Mouse (Mus musculus): ENCODE data around the gene Usp7.

Usp7 gene

DNA sequence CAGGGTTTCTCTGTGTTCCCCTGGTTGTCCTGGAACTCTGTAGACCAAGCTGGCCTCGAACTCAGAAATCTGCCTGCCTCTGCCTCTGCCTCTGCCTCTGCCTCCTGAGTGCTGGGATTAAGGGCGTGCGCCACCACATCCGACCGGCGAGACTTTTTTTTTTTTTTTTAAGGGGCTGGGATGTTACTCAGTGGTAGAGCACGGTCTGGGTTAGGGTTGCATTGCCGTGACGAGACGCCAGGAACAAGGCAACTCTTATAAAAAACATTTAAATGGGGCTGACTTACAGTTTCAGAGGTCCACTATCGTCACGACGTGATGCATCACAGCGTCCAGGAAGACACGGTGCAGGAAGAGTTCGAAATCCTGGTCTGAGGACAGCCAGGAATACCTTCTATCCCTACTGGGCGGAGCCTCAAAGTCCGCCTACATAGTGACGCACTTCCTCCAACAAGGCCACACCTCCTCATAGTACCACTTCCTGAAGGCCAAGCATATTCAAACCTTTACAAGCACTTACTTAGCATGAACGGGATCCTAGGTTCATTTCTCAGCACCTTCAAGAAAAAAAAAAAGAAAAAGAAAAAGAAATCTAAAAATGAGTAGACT, at the start of gene Usp7:
Usp7 (minus strand) TSS at position 360 of the 609 bp plus-strand sequence.
- DNase-seq (ENCODE audit: low spot score) = no peak

DNA sequence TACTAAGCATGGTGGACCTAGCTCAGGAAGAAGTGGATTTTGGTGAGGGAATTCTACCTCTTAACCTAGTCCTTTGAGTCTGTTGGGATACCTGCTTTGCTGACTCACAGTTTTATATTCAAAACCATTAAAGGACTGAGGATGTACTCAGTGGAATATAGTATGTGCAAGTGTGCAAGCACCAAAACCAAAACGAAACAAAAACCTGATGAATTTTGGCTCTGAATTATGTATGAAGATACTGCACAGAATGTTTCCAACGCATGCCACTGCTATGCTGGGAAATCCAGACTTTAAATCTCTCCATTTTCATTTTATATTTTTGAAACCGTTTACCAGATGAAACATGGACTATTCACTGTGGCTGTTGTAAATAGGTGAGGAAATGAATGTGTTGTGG, 48.4 kb upstream of the Usp7 start:
- DNase-seq (ENCODE audit: low spot score) = no peak

DNA sequence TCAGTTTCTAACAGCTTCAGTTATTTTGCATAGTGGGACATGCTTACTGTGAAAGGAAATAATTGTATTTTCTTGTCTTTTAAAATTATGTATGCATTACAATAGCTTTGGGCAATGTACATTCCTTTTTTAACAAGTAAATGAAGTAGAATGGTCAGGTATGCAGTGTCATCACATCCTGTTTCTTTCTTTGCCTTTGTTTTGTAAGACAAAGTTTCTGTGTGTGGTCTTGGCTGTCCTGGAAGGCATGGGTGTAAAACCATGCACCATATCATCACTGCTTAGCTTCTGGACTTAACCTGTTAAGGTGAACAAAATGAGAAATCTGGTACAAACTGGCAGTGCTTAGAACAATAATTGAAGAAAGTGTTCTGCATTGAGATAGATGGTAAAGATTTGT, 46.8 kb upstream of the Usp7 start:
- no peak for DNase-seq (ENCODE audit: low spot score)

GRCm38 (mm10) chr16:8837595-8837994, 45.5 kb upstream of the Usp7 start:
- no peak for DNase-seq (ENCODE audit: low spot score)

DNA sequence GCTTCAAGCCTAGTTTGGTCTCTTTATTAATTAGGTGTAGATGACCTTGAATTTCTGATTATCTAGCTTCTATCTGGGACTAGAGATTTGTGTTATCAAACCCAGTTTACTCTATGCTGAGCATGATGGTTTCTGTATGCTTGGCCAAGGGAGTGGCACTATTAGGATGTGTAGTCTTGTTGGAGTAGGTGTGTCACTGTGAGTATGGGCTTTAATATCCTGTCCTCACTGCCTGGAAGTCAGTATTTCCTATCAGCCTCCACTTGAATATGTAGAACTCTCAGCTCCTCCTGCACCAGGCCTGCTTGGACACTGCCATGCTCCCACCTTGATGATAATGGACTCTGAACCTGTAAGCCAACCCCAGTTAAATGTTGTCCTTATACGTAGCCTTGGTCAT, 44.8 kb upstream of the Usp7 start:
- no peak for DNase-seq (ENCODE audit: low spot score)

DNA sequence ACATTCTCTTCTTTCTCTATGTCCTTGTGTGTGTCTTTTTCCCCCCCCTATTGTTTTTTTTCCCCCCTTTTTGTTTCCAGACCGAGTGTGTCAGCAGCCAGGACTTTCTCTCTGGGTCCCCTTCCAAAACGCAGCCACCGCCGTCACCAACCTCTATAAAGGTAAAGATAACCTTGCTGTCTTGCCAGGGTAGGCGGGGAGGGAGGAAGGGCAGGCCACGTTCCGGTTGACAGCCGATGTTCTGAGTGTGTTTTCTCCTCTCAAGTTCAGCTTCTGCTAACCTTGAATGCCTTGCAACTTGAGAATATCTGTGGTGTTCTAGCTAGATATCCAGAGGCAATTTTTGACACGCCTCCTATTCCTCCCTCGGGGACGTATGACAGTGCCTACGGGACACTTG, 39.1 kb upstream of the Usp7 start:
- DNase-seq (ENCODE audit: low spot score) = no peak

GRCm38 (mm10) chr16:8830431-8831211, 38.5 kb upstream of the Usp7 start:
- no peak for DNase-seq (ENCODE audit: low spot score)

DNA sequence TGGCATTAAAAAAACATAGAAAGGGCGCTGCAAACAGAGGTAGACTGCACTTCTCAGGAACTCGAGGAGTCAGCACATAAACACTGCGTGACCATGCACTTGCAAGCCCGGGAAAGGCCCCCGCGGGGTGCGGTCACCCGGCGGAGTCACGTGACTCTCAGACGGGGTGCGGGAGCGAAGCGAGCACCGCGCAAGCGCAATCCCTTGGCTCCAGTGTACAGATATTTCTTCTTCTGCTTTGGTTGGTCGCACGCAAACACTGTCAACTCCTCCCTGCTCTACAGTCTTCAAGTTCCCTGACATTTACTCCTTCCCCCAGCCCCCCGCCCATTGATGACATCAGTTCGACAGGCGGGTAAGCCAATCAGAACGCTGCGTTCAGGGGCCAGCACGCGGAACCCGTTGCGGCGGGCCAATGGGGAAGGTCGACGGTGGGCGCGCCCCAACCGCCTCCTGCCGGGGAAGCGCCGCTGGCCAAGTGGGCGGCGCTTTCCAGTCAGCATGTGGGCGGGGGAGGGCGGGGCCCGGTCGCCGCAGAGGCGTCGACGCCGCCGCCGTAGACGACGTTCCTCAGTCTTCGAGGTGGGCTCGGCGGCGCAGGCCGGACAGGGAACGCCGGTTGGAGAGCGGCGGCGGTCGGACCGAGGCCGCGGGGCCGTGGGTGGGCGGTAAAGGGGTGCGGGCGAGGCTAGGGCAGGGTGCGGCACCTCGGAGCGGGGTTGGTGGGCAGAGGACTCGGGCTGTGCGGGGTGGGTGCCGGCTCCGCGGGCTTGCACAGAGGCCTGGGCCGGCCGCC, 37.7 kb upstream of the Usp7 start, which contains the start of gene 1810013L24Rik:
1810013L24Rik (plus strand) TSS at position 537 of the 796 bp plus-strand sequence.
- peak; percentile 94 for DNase-seq (ENCODE audit: low spot score)

- DNase-seq (ENCODE audit: low spot score) = no peak
These were observed 36.8 kb upstream of the Usp7 start for GRCm38 (mm10) chr16:8828636-8829563.

- no peak for DNase-seq (ENCODE audit: low spot score)
These were observed 35.3 kb upstream of the Usp7 start for GRCm38 (mm10) chr16:8827366-8827765.

- DNase-seq (ENCODE audit: low spot score) = no peak
These were observed 31.6 kb upstream of the Usp7 start for GRCm38 (mm10) chr16:8823661-8824060.

DNA sequence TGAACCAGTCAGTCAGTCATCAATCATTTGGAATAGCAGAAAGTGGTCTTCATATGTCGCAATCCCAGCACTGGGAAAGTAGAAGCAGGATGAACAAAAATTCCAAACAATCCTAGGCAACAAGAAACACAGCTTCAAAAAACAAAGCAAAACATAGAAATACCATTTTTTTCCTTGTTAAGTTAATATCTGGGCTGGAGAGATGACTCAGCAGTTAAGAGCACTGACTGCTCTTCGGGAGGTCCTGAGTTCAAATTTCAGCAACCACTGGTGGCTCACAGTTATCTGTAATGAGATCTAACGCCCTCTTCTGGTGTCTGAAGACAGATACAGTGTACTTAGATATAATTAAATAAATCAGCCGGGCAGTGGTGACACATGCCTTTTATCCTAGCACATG, 30.5 kb upstream of the Usp7 start:
- DNase-seq (ENCODE audit: low spot score) = no peak

GRCm38 (mm10) chr16:8821429-8821828, 29.3 kb upstream of the Usp7 start:
- no peak for DNase-seq (ENCODE audit: low spot score)

DNA sequence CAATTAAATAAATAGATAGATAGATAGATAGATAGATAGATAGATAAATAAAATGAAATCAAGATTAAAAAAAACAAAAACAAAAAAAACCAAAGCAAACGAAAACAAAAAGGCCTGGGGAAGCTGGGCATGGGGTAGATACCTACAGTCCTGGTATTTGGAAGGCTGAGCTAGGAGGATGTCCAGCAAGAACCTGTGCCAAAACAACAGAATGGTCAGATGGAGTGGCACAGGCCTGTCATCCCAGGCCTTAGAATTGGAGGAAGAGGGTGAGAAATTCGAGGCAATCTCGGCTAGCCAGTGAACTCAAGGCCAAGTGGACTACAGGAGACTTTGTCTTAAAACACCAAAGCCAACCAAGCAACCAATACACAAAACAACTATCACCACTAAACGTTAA, 25.8 kb upstream of the Usp7 start:
- no peak for DNase-seq (ENCODE audit: low spot score)

DNA sequence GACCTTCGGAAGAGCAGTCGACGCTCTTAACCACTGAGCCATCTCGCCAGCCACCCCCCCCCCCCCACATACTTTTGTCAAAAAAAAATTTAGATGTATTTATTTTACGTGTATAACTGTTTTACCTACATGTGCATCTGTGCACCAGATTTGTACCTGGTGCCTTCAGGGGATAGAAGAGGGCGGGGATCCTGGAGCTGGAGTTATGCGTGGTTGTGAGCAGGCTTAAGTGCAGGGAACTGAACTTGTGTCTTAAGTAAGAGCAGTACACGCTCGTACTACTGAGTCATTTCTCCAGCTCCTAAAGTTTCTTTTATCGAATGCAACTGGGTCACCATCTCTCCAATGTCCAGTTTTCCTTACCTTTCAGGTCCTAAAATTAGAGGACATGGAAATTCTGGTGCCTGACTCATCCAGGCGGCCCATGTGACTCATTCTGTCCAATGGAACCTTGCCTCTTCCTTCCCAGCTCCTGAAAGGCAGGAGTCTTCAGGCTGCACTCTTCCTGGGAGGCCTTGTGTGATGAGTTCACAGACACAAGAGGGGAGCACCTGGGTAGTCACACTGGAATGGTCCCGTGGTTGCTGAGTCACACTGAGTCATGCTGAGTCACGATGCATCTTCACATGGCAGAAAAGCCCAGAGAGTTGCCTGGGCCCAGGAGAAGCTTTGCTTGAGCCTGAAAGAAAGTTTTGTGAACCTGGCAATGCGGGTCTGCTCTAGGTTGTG, 18.5 kb upstream of the Usp7 start:
- no peak for DNase-seq (ENCODE audit: low spot score)

DNA sequence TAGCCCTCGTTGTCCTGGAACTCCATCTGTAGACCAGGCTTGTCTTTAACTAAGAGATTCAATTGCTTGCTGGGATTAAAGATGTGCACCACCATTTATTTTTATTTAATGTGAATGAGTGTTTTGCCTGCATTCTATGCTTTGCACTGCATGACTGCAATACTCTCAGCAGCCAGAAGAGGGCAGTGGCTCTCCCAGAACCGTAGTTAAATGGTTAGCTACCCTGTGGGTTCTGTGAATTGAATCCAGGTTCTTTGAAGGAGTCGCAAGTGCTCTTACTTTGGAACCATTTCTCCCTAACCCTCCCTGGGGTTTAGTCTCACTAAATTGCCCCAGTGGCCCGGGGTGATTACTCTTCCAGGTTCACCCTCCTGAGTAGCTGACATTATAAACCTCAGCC, 14.6 kb upstream of the Usp7 start:
- DNase-seq (ENCODE audit: low spot score) = no peak

- no peak for DNase-seq (ENCODE audit: low spot score)
These were observed 3.8 kb upstream of the Usp7 start for GRCm38 (mm10) chr16:8795906-8796305.

DNA sequence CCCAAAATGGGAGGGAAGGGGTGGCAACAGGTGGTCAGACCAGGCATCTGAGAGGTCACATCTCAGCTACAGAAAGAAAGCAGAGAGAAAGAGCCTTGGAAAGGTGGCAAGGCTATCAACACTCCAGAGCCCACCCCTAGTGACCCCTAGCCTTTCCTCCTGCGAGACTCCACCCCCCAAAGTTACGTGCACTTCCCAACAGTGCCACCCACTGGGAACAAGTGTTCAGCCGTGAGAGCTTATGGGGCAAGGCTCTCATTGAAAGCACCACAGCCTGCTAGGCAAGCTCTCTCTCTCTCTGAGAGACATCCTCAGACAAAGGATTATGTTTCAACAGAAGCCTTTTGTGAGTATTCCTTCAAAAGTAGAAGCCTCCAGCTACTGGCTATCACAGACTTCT, 2.8 kb upstream of the Usp7 start:
- no peak for DNase-seq (ENCODE audit: low spot score)

DNA sequence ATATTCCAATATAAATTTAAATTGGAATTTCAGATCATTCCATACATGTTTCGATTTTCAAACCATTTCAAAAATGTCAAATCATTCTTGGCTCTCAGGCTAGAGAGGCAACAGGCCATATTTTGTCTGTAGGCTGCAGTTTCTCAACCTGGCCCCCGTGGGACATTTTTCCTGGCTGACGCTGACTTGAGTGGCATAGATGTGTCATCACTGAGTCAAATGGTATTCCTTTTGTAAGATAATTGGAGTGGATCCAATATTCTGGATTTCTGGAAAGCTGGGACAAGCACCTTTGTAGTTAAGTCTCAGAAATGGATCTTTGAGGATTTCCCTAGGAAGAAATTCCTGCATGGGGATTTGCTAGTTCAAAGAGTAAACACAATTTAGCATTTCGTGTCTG, 1.2 kb downstream of the Usp7 start:
- no peak for DNase-seq (ENCODE audit: low spot score)

GRCm38 (mm10) chr16:8784753-8785152, 7.4 kb downstream of the Usp7 start:
- no peak for DNase-seq (ENCODE audit: low spot score)

Data from layer of hippocampus, adult 9-10 months (tissue).